Mouse (Mus musculus) brown adipose tissue, adult 24 weeks (tissue): ENCODE measurements around the gene Rbfox2. TPM values are rescaled to one million over a fixed set of nuclear protein-coding genes. Genes with fewer than 3 reads are reported as not detected.
"Not testable (repeated sequence)": the region's sequence is repeated elsewhere in the genome, so short reads cannot be mapped to it uniquely, and the experiment has no call there.

Experiments
- H3K27ac ChIP-seq: fragments of 200-500 bp; replicated peaks from 2 replicates; pipeline ENCODE4 v1.5.1; 2012; ENCODE audit warnings: low read depth, mild to moderate bottlenecking, low read length
- H3K4me1 ChIP-seq: fragments of 200-500 bp; 2 replicates; pipeline ENCODE4 v1.6.1; 2012; ENCODE audit warnings: low read length, mixed read lengths; ENCODE audit not compliant: control insufficient read depth, insufficient read depth, insufficient read length
- H3K4me3 ChIP-seq: fragments of 200-500 bp; 2 replicates; pipeline ENCODE4 v1.5.1; 2012; ENCODE audit warnings: low read depth, mild to moderate bottlenecking, low read length, moderate library complexity; ENCODE audit not compliant: insufficient read depth
- polyA plus RNA-seq: library from polyadenylated mRNA; stranded (reverse); fragments of >200 nt; gene quantifications from 2 replicates; pipeline ENCODE4 v1.2.4, GENCODE M21; 2012; ENCODE audit not compliant: missing spikeins, insufficient read depth, insufficient read length

Rbfox2 gene
- polyA plus RNA-seq, 1 experiment, result 30.5 TPM

- Histone ChIP-seq H3K4me3 (no peak overlapping the region), H3K27ac (no peak overlapping the region), H3K4me1 (peaks cover 7% of the 10 kb centered on the region; the same call in 1 of the 2 replicates)
Measured at GRCm38 (mm10) chr15:77338451-77338850, 31.6 kb upstream of the Rbfox2 start.

DNA sequence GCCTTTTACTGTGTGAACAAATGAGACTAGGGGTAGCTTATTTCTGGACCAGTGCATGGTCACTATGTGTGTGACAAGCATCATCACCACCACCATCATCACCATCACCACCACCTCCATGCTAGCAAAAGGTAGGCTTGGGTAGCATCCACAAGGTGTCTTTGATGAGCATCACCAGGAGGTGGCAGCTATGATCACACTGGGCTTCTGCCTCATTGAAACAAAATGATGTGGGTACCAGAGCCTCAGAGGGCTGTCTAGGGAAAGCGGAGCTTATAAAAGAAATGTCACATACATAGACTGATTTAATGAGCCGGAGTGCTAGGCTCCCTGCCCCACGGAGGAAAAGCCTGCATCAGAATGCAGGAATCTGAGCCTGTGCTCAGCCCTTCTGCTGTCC, 31.1 kb upstream of the Rbfox2 start:
- Histone ChIP-seq H3K4me3 (no peak overlapping the region), H3K4me1 (peaks cover 7% of the 10 kb centered on the region; the same call in 1 of the 2 replicates), H3K27ac (no peak overlapping the region)

- H3K27ac ChIP-seq, result peak overlapping the region; percentile 57
Measured at GRCm38 (mm10) chr15:77336968-77337341, 30.2 kb upstream of the Rbfox2 start.

GRCm38 (mm10) chr15:77336287-77336967, 29.6 kb upstream of the Rbfox2 start:
- Histone ChIP-seq H3K27ac (peak overlapping the region; percentile 80), H3K4me1 (peaks cover 7% of the 10 kb centered on the region; the same call in 1 of the 2 replicates), H3K4me3 (peak overlapping the region; percentile 45)

More at GRCm38 (mm10) chr15:77336968-77337341, 30.2 kb upstream of the Rbfox2 start:
- H3K4me1 ChIP-seq, result peaks cover 7% of the 10 kb centered on the region; the same call in 1 of the 2 replicates
- peak overlapping the region; percentile 45; the same call in 1 of the 2 replicates for H3K4me3 ChIP-seq

GRCm38 (mm10) chr15:77335185-77335584, 28.4 kb upstream of the Rbfox2 start:
- H3K27ac ChIP-seq, H3K4me1 ChIP-seq, H3K4me3 ChIP-seq: not testable (repeated sequence)

DNA sequence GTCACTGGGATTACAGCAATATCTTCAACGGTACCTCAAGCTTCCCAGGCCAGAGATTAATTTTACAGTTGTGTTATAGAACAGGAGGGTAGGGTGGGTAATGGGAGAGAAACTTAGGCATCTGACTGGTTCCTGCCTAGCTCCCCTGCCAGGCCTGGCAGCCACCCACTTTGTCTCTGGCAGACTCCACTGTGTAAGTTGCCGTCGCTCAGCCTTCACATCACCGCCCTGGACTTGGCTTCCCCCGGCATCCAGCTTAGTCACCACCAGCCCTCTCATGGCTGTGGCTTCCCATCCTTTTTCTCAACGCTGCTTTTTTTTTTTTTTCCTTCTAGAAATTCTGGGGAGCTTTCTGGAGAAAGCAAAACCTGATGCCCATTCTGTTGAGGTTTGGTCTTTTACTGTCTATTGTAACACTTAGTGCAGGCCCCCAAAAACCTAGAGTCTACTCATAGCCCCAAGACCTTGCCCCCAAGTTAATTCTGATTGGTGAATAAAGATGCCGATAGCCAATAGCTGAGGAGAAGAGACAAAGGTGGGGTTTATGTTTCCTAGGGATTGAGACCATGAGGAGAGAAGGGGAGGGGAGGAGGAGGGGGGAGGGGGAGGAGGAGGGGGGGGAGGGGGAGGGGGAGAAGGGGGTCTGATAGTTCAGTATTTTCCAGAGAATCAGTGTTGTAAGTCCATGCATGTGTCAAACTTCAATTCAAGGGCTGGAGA, 25.6 kb upstream of the Rbfox2 start:
- H3K4me3 ChIP-seq, result no peak overlapping the region
- no peak overlapping the region for H3K27ac ChIP-seq
- peaks cover 7% of the 10 kb centered on the region; the same call in 1 of the 2 replicates for H3K4me1 ChIP-seq

DNA sequence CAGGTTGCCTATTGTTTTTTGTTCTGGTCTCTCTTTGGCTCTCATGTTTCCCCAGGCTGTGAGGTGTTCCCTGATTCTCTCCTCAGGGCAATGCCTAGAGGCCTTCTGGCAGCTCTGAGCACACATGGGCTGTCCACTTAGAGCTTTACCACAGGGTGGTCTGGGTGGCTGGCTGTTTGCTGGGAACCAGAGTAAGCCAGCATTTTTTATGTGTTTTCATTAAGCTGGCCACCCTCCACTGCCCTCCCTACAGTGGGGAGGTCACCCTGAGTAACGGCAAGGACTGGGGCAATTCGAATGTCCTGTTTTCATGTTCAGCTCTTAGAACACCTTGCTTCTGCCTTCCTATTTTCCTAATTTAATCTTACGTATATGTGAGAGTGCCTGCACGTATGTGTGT, 24.6 kb upstream of the Rbfox2 start:
- H3K4me3 ChIP-seq, result no peak overlapping the region
- no peak overlapping the region for H3K27ac ChIP-seq
- peaks cover 4% of the 10 kb centered on the region; the same call in 1 of the 2 replicates for H3K4me1 ChIP-seq

- H3K27ac ChIP-seq, result no peak overlapping the region
- H3K4me3 ChIP-seq, result no peak overlapping the region
- H3K4me1 ChIP-seq, result no peaks in the 10 kb centered on the region
Measured at GRCm38 (mm10) chr15:77329681-77330180, 22.9 kb upstream of the Rbfox2 start.

DNA sequence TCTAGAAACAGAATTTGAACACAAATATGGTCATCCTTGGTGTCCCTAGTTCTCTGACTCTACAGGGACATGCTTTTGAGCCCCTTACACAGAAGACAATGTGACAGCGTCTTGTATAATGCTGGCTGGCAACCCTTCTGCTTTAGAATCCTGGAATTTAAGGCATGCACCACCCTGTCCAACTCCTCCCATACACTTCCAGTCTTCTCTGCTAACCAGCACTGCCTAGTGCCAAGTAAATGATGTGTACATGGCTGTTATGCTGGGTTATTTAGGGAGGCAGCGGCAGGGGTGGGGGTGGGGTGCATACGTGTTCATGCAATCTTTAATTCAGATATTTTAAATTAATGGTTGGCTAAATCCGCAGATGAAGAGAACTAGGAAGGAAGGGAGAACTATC, 19.6 kb upstream of the Rbfox2 start:
- H3K4me1 ChIP-seq, result no peaks in the 10 kb centered on the region
- no peak overlapping the region for H3K4me3 ChIP-seq
- H3K27ac ChIP-seq, result no peak overlapping the region

DNA sequence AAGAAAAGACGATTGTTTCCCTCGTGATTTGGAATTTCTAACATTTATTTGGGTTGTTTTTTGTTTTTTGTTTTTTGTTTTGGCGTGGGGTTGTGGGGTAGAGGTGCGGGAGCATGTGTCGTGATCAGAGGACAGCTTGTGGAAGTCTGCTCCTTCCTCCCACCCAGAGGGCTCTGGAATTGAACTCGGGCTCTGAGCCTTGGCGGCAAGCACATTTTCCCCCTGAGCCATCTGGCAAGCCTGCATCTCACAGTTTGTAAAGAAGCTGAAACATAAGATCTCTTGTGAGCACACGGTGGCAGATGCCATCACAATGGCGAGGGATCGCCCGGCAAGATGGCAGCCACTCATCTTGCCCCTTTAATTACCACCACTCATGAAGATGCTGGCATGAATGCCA, 17.6 kb upstream of the Rbfox2 start:
- Histone ChIP-seq H3K4me3 (no peak overlapping the region), H3K27ac (no peak overlapping the region), H3K4me1 (no peaks in the 10 kb centered on the region)

DNA sequence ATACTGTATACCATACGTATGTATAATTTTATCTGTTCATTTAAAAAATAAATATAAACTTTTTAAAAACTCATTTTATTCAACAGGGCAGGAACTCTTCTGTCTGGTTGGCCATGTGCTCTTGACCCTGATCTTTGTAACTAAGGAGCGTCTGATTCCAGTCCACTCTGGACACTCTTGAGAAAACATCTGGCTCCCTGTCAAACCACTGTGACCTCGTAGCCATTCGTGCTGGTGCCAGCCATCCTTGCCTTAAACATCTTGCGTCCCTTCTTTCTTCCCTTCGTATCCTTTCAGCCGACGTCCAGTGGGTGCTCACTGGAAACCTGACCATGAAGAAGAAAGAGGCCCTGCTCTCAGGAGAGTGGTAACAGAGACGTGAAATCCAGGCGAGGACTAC, 16.4 kb upstream of the Rbfox2 start:
- no peak overlapping the region for H3K27ac ChIP-seq
- H3K4me3 ChIP-seq, result no peak overlapping the region
- no peaks in the 10 kb centered on the region for H3K4me1 ChIP-seq

DNA sequence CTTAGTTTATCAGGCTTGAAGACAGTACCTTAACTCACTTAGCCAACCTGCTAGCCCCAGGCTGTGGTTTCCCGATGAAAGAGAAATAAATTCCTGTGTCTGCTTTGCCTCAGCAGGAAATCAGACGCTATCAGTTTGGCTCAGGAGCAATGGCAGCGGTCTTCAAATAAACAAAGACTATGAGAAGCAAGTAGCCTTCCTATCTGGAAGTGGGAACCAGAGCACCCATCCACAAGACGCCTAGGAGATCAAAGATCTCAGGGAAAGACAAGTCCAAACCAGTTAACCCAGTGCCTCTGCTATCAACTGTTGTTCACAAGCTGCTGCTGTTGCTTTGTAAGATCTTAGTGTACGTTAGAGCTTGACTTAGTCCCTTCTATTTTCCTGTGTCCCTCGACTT, 6.9 kb upstream of the Rbfox2 start:
- Histone ChIP-seq H3K4me1 (peaks cover 4% of the 10 kb centered on the region; the same call in 1 of the 2 replicates), H3K4me3 (no peak overlapping the region), H3K27ac (no peak overlapping the region)

DNA sequence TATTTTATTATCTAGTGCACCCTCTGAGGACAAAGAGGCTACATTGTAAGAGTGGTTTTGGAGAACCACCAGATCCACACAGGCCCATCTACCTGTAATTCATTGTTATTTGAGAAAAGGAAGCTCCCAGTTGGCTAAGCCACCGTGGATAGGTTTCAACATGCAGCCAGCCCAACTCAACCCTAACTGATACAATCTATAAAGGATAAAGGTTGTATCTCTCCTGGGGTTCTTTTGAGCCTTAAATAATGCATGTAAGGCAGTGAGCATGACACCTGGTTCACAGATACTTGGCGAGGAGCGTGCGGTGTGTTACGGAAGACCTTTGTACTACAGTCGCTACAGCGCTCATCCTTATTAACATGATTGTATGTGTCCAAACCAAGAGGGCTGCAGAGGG, 6.0 kb upstream of the Rbfox2 start:
- H3K4me3 ChIP-seq, result no peak overlapping the region
- peaks cover 4% of the 10 kb centered on the region; the same call in 1 of the 2 replicates for H3K4me1 ChIP-seq
- H3K27ac ChIP-seq, result no peak overlapping the region

DNA sequence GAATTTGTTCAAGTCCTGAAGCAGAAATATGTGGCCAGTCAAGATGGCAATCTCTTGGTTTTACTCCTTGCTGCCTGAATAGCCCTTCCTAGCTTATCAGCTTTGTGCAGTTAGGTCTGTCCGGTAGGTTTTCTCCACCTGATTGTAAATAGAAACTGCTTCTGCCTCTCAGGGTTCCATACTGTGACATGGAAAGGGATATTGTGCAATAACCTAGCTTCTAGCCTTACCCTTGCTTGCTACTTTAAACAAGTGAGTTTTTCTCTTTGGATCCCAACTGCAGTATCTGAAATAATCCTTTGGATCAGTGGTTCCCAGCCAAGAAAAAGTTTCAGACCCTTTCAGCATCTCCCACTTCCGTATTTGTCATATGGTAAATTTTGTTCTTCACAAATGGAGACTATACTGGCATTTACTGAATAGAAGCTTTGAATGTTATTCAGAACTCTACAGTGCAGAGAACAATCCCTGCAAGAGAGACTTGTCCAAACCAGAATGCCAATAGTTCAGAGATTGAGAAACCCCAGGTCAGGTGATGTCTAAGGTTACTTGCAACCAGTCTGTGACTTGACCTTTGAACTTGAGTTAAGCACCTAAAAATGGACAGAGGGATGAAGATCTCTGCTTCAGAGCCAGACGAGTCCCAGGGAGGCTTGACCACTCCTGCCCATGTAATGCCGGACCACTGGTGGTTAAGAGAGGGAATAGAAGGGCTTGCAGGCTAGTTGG, 1.1 kb upstream of the Rbfox2 start:
- Histone ChIP-seq H3K27ac (no peak overlapping the region), H3K4me3 (no peak overlapping the region), H3K4me1 (peaks cover 2% of the 10 kb centered on the region; the same call in 1 of the 2 replicates)
